Mouse (Mus musculus) v-Abl transformed pro-B cells (cell line): ENCODE data around the gene Ppp1r15a.
"Not testable (repeated sequence)": the region's sequence is repeated elsewhere in the genome, so short reads cannot be mapped to it uniquely, and the experiment has no call there.

Source experiments
- in situ Hi-C, 2 experiments: fragments of 400-800 bp; cut with MboI; formaldehyde crosslinking; loops; one replicate each; pipeline ENCODE4 v1.15.1; 2025; ENCODE audit not compliant: unreplicated experiment in 2 of 2

Ppp1r15a gene

GRCm38 (mm10) chr7:45488293-45489204, 37.5 kb downstream of the Ppp1r15a start, which contains the start of gene Dhdh:
Gene Dhdh, minus strand, starts transcription at chr7:45488805.
- in situ Hi-C loops = no loop called here

- in situ Hi-C loops = no loop called here
Measured at GRCm38 (mm10) chr7:45487861-45488292, 38.2 kb downstream of the Ppp1r15a start.

GRCm38 (mm10) chr7:45486761-45487415, 39.2 kb downstream of the Ppp1r15a start, which contains the start of gene Gm45808:
Gene Gm45808, minus strand, starts transcription at chr7:45486811.
- in situ Hi-C loops = no loop called here

- in situ Hi-C loops = no loop called here
Measured at GRCm38 (mm10) chr7:45486158-45486557, 39.9 kb downstream of the Ppp1r15a start.

GRCm38 (mm10) chr7:45484985-45485384, 41.1 kb downstream of the Ppp1r15a start:
- in situ Hi-C loops = not testable (repeated sequence)

- in situ Hi-C loops = no loop called here
Measured at GRCm38 (mm10) chr7:45482166-45482565, 43.9 kb downstream of the Ppp1r15a start.

- in situ Hi-C loops = no loop called here
Measured at GRCm38 (mm10) chr7:45481374-45481927, 44.6 kb downstream of the Ppp1r15a start, which contains the start of gene Tulp2. Gene Tulp2, plus strand, starts transcription at chr7:45481877.

- in situ Hi-C loops = not testable (repeated sequence)
Measured at GRCm38 (mm10) chr7:45480310-45480709, 45.8 kb downstream of the Ppp1r15a start.

GRCm38 (mm10) chr7:45478774-45479173, 47.3 kb downstream of the Ppp1r15a start:
- in situ Hi-C loops = loop anchor here (5.0 kb wide), 3 partner anchors 39 to 84 kb away; partner anchors contain the start of genes Plekha4 (in 1 of the 2) and Ppp1r15a (in 1 of the 2)

GRCm38 (mm10) chr7:45477003-45477402, 49.1 kb downstream of the Ppp1r15a start:
- in situ Hi-C loops = loop anchor here (5.0 kb wide), 3 partner anchors 40 to 85 kb away; partner anchors contain the start of genes Plekha4 (in 1 of the 2) and Ppp1r15a (in 1 of the 2)

GRCm38 (mm10) chr7:45476453-45476852, 49.6 kb downstream of the Ppp1r15a start:
- in situ Hi-C loops = loop anchor here (5.0 kb wide), 3 partner anchors 41 to 86 kb away; partner anchors contain the start of genes Plekha4 (in 1 of the 2) and Ppp1r15a (in 1 of the 2)

- in situ Hi-C loops = loop anchor here (5.0 kb wide), 3 partner anchors 42 to 87 kb away; partner anchors contain the start of genes Plekha4 (in 1 of the 2) and Ppp1r15a (in 1 of the 2)
Measured at GRCm38 (mm10) chr7:45475291-45475969, 50.6 kb downstream of the Ppp1r15a start.
